Mouse (Mus musculus) CD4-positive helper T cell, adult 2 months (primary cell): Measurements from ENCODE around the gene Lin37.

Source experiments
- DNase-seq: peaks from one replicate; pipeline ENCODE4 v3.0.0-alpha.2; 2012; ENCODE audit warnings: low read depth, missing footprints, low spot score

The Lin37 gene

GRCm38 (mm10) chr7:30508061-30508460 is 51.6 kb downstream of the Lin37 start:
- no peak for DNase-seq
